Mouse (Mus musculus) yolk sac, embryonic 10.5 days (tissue): Measurements from ENCODE around the gene Llph.

Source experiments
- DNase-seq: peaks from one replicate; pipeline ENCODE4 v3.0.0-alpha.2; 2017; ENCODE audit warnings: low spot score

Llph gene

DNA sequence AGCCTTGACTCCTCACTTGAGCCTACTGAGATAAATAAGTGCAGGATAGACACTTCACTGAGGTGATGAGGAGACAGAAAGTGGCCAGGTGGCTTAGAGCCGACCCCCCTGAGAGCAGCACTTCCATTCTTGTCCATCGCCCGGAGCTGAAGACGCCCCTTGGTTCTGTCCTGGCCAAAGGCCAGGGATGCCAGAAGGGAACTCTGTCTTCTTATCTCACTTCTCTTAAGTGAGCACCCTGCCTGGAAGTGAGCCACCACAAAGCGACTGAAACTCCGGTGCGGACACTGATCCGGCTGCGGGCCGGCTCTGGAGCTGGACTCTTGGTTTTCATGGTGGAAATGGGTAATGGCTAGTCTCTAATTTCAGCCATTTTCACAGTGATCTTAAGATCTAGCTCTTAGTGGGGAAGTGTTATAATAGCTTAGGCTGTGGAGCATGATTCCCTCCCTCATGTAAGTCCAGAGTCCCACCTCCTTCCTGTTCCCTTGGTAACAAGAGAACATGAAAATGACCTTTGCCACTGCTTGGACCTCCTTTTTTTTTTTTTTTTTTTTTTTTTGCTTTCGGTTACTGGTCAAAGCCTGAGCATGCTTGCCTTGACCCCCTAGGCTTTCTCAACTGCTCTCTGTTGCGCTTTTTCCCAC lies 52.7 kb downstream of the Llph start:
- DNase-seq, result peak; percentile 48

DNA sequence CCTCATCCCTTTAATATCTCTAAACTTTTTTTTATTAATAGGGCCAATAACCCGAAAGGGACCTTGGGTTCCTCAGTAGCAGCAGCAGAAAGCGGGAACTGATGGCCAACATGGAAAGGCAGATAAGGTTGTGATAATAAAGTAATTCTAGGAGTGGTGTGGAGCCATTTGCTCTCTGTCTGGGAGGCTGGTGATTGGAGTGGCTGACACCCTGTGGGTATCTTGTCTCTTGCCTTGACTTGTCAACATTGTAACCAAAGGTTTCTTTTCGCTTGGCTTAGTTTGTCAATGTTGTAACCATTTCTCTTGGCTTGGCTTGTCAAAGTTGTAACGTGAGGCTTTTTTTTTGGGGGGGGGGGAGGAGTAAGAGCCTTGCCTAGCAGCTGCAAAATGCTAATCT lies 53.5 kb downstream of the Llph start:
- DNase-seq, result no peak

DNA sequence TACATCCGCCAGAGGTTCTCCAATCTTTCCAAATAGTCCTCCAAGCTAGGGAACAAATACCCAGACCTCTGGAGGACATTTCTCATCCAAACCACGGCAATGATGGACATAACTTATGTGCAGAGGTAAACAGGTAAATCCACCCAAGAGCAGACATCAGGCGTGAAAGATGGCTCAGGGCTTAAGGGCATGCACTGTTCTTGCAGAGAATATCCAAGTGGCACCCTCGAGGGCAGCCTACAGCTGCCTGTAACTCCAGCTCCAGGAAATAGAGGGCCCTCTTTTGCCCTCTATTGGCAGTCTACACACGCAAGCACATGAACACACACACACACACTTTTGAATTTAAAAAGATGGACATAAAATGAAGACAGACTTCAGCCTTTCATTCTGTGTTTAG lies 54.8 kb downstream of the Llph start:
- no peak for DNase-seq
